Mouse (Mus musculus) right cerebral cortex, adult 18-20 months (tissue): ENCODE data around the gene Olfr883.

Experiments used
- DNase-seq: peaks from one replicate; pipeline ENCODE4 v3.0.0; 2022; ENCODE audit warnings: mixed read lengths

Olfr883 gene

GRCm38 (mm10) chr9:38025508-38025907 is at the start of gene Olfr883:
Gene Olfr883, plus strand, starts transcription at chr9:38025808.
- DNase-seq = no peak

DNA sequence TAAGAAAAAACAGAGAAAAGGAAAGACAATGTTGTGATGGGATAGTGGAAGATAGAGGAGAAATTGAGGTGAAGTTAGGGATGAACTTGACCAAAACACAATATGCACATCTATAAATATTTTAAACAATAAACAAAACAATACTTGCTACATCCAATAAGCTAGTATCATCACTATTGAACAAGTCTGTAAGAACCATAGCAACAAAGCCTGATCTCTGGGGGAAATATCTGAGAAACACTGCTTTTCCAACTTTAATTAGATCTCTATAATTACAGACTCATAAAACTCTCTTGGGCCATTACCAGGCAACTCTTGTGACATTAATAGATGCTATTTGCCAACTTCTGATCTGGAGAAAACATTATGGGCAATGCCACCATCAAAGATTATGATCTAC is 34.1 kb upstream of the Olfr883 start, which contains the start of gene Olfr881:
Gene Olfr881 (plus strand): TSS at position 301 of the 400 bp plus-strand sequence.
- no peak for DNase-seq

GRCm38 (mm10) chr9:37998581-37999204 is 26.9 kb upstream of the Olfr883 start:
- no peak for DNase-seq

GRCm38 (mm10) chr9:38000021-38000420 is 25.6 kb upstream of the Olfr883 start:
- no peak for DNase-seq

- DNase-seq = no peak
Observed at GRCm38 (mm10) chr9:38046255-38046654, 20.6 kb downstream of the Olfr883 start, which contains the start of gene Olfr884. Gene Olfr884, plus strand, starts transcription at chr9:38046555.

- DNase-seq = no peak
Observed at GRCm38 (mm10) chr9:38061022-38061421, 35.4 kb downstream of the Olfr883 start, which contains the start of gene Olfr885. Gene Olfr885, plus strand, starts transcription at chr9:38061322.
